Mouse (Mus musculus) lung, postnatal 14 days (tissue): ENCODE data around the gene Myh7b.

Source experiments
- DNase-seq: peaks from one replicate; pipeline ENCODE4 v3.0.0; 2021

The Myh7b gene

GRCm38 (mm10) chr2:155610978-155611377 lies at the start of gene Myh7b:
TSS of gene Myh7b (plus strand) at chr2:155611212.
- no peak for DNase-seq

GRCm38 (mm10) chr2:155562209-155562608 lies 48.8 kb upstream of the Myh7b start:
- DNase-seq: no peak

- DNase-seq: no peak
These were observed 48.1 kb upstream of the Myh7b start for GRCm38 (mm10) chr2:155562934-155563333.

- no peak for DNase-seq
These were observed 43.3 kb upstream of the Myh7b start for GRCm38 (mm10) chr2:155567751-155568150.

- DNase-seq: no peak
These were observed 41.7 kb upstream of the Myh7b start for GRCm38 (mm10) chr2:155569223-155569807.

GRCm38 (mm10) chr2:155573001-155573400 lies 38.0 kb upstream of the Myh7b start:
- DNase-seq: no peak

GRCm38 (mm10) chr2:155573996-155574395 lies 37.0 kb upstream of the Myh7b start:
- DNase-seq: no peak

- DNase-seq: no peak
These were observed 36.3 kb upstream of the Myh7b start for GRCm38 (mm10) chr2:155574700-155575099.

- DNase-seq: no peak
These were observed 34.4 kb upstream of the Myh7b start for GRCm38 (mm10) chr2:155576656-155577055.

- no peak for DNase-seq
These were observed 30.7 kb upstream of the Myh7b start for GRCm38 (mm10) chr2:155580331-155580730.

- DNase-seq: no peak
These were observed 28.5 kb upstream of the Myh7b start for GRCm38 (mm10) chr2:155582384-155582995.

GRCm38 (mm10) chr2:155582996-155583395 lies 28.0 kb upstream of the Myh7b start:
- DNase-seq: no peak

GRCm38 (mm10) chr2:155583927-155584530 lies 27.0 kb upstream of the Myh7b start:
- DNase-seq: peak; percentile 78

GRCm38 (mm10) chr2:155585082-155585481 lies 25.9 kb upstream of the Myh7b start:
- no peak for DNase-seq

- DNase-seq: peak; percentile 46
These were observed 25.5 kb upstream of the Myh7b start for GRCm38 (mm10) chr2:155585486-155585885.

GRCm38 (mm10) chr2:155588136-155588535 lies 22.9 kb upstream of the Myh7b start:
- DNase-seq: no peak

- no peak for DNase-seq
These were observed 21.5 kb upstream of the Myh7b start for GRCm38 (mm10) chr2:155589521-155589920.

GRCm38 (mm10) chr2:155590876-155591275 lies 20.1 kb upstream of the Myh7b start:
- no peak for DNase-seq

- DNase-seq: no peak
These were observed 19.3 kb upstream of the Myh7b start for GRCm38 (mm10) chr2:155591676-155592075.

GRCm38 (mm10) chr2:155592137-155592853 lies 18.7 kb upstream of the Myh7b start, which contains the start of gene Gss:
TSS of gene Gss (minus strand) at chr2:155592810.
- peak; percentile 100 for DNase-seq

- DNase-seq: no peak
These were observed 18.1 kb upstream of the Myh7b start for GRCm38 (mm10) chr2:155592854-155593283.

- peak; percentile 20 for DNase-seq
These were observed 15.5 kb upstream of the Myh7b start for GRCm38 (mm10) chr2:155595516-155595915.

GRCm38 (mm10) chr2:155603707-155604106 lies 7.3 kb upstream of the Myh7b start:
- DNase-seq: no peak
